28 mouse cellular contexts compared by ENCODE assay signal in the genomic region with DNA sequence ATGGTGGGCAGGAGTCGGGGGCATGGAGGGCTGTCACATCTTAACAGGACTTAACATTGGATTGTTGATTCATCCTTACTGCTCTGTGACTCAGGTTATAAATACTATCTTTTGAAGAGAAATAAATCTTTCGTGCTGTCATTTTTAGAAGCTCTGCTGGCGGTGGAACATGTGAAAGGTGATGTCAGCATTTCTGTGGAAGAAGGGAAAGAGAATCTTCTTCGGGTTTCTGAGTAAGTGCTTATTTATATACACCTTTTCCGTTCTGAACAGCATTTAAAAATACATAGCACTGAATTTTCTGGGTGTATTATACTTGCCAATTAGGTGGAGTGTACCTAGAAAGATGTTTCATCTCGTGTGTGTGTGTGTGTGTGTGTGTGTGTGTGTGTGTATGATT. TPM values are rescaled to one million over a fixed set of nuclear protein-coding genes. Genes with fewer than 3 reads are reported as not detected.
DNase-seq lines count a peak whose midpoint lies in the region; ATAC-seq and TF ChIP-seq lines count a peak whose summit lies in the region.
"Had no signal": no experiment of that assay in that cellular context is flagged by ENCODE, and none has a peak within 500 bp of the region (broad histone marks: within the 10 kb centered on the region; RNA-seq: fewer than 3 reads in every experiment).

No protein-coding gene starts in this region.

- no peak for TF ChIP-seq CTCF in gastrocnemius, adult 2 months (IDR thresholded peaks at IDR 0.05)
- TF ChIP-seq CTCF in bone marrow macrophage, adult 2 months (IDR thresholded peaks at IDR 0.05; ENCODE audit: low read depth, low read length) = no peak

- H3K9me3 ChIP-seq in hindbrain, embryonic 14.5 days (ENCODE audit: control insufficient read depth, low read length) = no peaks in the 10 kb centered on the region
- H3K9me3 ChIP-seq: embryonic facial prominence, embryonic 15.5 days; forebrain, embryonic 15.5 days; heart, embryonic 12.5 days; heart, embryonic 15.5 days; hindbrain, embryonic 10.5 days; hindbrain, embryonic 13.5 days had no signal

- H3K36me3 ChIP-seq in myocyte (ENCODE audit: control insufficient read depth, insufficient read depth) = peaks cover 28% of the 10 kb centered on the region
- peaks cover 43% of the 10 kb centered on the region for H3K36me3 ChIP-seq in hindbrain, embryonic 14.5 days (replicated peaks; ENCODE audit: control insufficient read depth, insufficient read depth)

- 89% methylated on average over 6 of the region's 6 CpGs for WGBS in hindbrain, embryonic 14.5 days

- H3K27ac ChIP-seq in gastrocnemius, adult 2 months = peak overlapping the region; percentile 100
- H3K27ac ChIP-seq in bone marrow macrophage, adult 2 months (ENCODE audit: insufficient read depth, low read depth, low read length) = peak overlapping the region; percentile 39; the same call in 1 of the 2 replicates
- no peak overlapping the region for H3K27ac ChIP-seq in hindbrain, embryonic 14.5 days
- H3K27ac ChIP-seq: embryonic facial prominence, embryonic 15.5 days; forebrain, embryonic 15.5 days; heart, embryonic 15.5 days; hindbrain, embryonic 10.5 days; hindbrain, embryonic 13.5 days; hindbrain, postnatal 0 days had no signal

- H3K4me1 ChIP-seq in bone marrow macrophage, adult 2 months (ENCODE audit: control insufficient read depth, insufficient read depth, low read length) = peaks cover 20% of the 10 kb centered on the region
- peaks cover 15% of the 10 kb centered on the region for H3K4me1 ChIP-seq in hindbrain, embryonic 14.5 days (replicated peaks; ENCODE audit: control insufficient read depth, insufficient read depth, low read length)

- no peak overlapping the region for H3K9ac ChIP-seq in hindbrain, embryonic 14.5 days
- H3K9ac ChIP-seq: embryonic facial prominence, embryonic 15.5 days; forebrain, embryonic 15.5 days; heart, embryonic 12.5 days; heart, embryonic 15.5 days; hindbrain, embryonic 13.5 days had no signal

- no peak for ATAC-seq in hindbrain, embryonic 14.5 days (ENCODE audit: low FRiP score)
- ATAC-seq: activated CD4-positive, CD25-positive, alpha-beta regulatory T cell, adult 4 months; CD4-positive, CD25-positive, alpha-beta regulatory T cell, adult 4 months; forebrain, embryonic 15.5 days; hindbrain, postnatal 0 days; inflammation-experienced regulatory T-cells, adult 6 months; intestine, embryonic 16.5 days had no signal

- no peak for DNase-seq in gastrocnemius, adult 2 months
- DNase-seq in gastrocnemius, postnatal 10 days = no peak
- DNase-seq in layer of hippocampus, postnatal 25 days (ENCODE audit: extremely low spot score in 1 of 2, low spot score in 1 of 2) = no peak
- no peak for DNase-seq in hindbrain, embryonic 14.5 days (ENCODE audit: low spot score)
- DNase-seq: adrenal gland, adult 8-10 months; adrenal gland, postnatal 36 days; cerebellum, adult 11-12 months; cerebellum, adult 8-10 months; cerebellum, postnatal 10 days; cerebellum, postnatal 36 days; embryo, embryonic 11 days; gastrocnemius, postnatal 36 days; heart, postnatal 10 days; heart, postnatal 36 days; kidney, adult 18-20 months had no signal

- H3K4me2 ChIP-seq in myocyte (ENCODE audit: low read depth) = peak overlapping the region; percentile 92
- no peak overlapping the region for H3K4me2 ChIP-seq in hindbrain, embryonic 14.5 days (replicated peaks)
- H3K4me2 ChIP-seq: embryonic facial prominence, embryonic 15.5 days; forebrain, embryonic 15.5 days; heart, embryonic 12.5 days; heart, embryonic 15.5 days; hindbrain, embryonic 13.5 days had no signal

- intact Hi-C loops in gastrocnemius, adult 2 months (cut with DNase I) = no loop called here

- H3K4me3 ChIP-seq in gastrocnemius, adult 2 months = peak overlapping the region; percentile 44
- H3K4me3 ChIP-seq in bone marrow macrophage, adult 2 months (ENCODE audit: insufficient read depth, low read length) = no peak overlapping the region
- no peak overlapping the region for H3K4me3 ChIP-seq in myocyte
- H3K4me3 ChIP-seq in hindbrain, embryonic 14.5 days (replicated peaks; ENCODE audit: low read length) = no peak overlapping the region
- H3K4me3 ChIP-seq: embryonic facial prominence, embryonic 15.5 days; forebrain, embryonic 15.5 days; heart, embryonic 12.5 days; heart, embryonic 15.5 days; hindbrain, embryonic 10.5 days; hindbrain, embryonic 13.5 days had no signal

- no peak for TF ChIP-seq POLR2A in bone marrow macrophage, adult 2 months (IDR thresholded peaks at IDR 0.05; ENCODE audit: borderline replicate concordance, low read depth, low read length)
- no peak for TF ChIP-seq POLR2A in myocyte (IDR thresholded peaks at IDR 0.05; ENCODE audit: insufficient read length, low read depth)

- peaks cover 82% of the 10 kb centered on the region for H3K79me2 ChIP-seq in myocyte (ENCODE audit: control insufficient read depth, insufficient read depth)

- no peaks in the 10 kb centered on the region for H3K27me3 ChIP-seq in myocyte (ENCODE audit: control insufficient read depth, insufficient read depth, insufficient read length)
- H3K27me3 ChIP-seq in hindbrain, embryonic 14.5 days (ENCODE audit: control insufficient read depth, insufficient read depth, low read length) = no peaks in the 10 kb centered on the region
- H3K27me3 ChIP-seq: embryonic facial prominence, embryonic 15.5 days; forebrain, embryonic 15.5 days; heart, embryonic 12.5 days; heart, embryonic 15.5 days; hindbrain, embryonic 13.5 days had no signal

- no peak overlapping the region for H3ac ChIP-seq in myocyte (ENCODE audit: control insufficient read depth, insufficient read length)

TF ChIP-seq in myocyte, 11 proteins besides CTCF, POLR2A, EP300 and RAD21:
- TF ChIP-seq MYOG (IDR thresholded peaks at IDR 0.05; ENCODE audit: control insufficient read depth in 1 of 3, insufficient read depth in 1 of 3, insufficient read length in 2 of 3, low read depth in 2 of 3) = no peak
- no peak for TF ChIP-seq MYOD1 (IDR thresholded peaks at IDR 0.05; ENCODE audit: control insufficient read depth in 1 of 3, insufficient read length in 2 of 3, low read depth in 2 of 3)
- TF ChIP-seq USF1 (IDR thresholded peaks at IDR 0.05; ENCODE audit: low read depth) = no peak
- no peak for TF ChIP-seq MAX (IDR thresholded peaks at IDR 0.05; ENCODE audit: low read depth)
- no peak for TF ChIP-seq POLR2AphosphoS2 (IDR thresholded peaks at IDR 0.05; ENCODE audit: insufficient read length, low read depth)
- no peak for TF ChIP-seq E2F4 (IDR thresholded peaks at IDR 0.05; ENCODE audit: insufficient read depth)
- no peak for TF ChIP-seq TCF3 (IDR thresholded peaks at IDR 0.05; ENCODE audit: insufficient read length, low read depth)
- no peak for TF ChIP-seq TCF12 (IDR thresholded peaks at IDR 0.05; ENCODE audit: insufficient read depth, poor library complexity, severe bottlenecking)
- no peak for TF ChIP-seq CEBPB (IDR thresholded peaks at IDR 0.05; ENCODE audit: insufficient read depth, poor library complexity, severe bottlenecking)
- TF ChIP-seq SRF (IDR thresholded peaks at IDR 0.05; ENCODE audit: control insufficient read depth, insufficient read length, low read depth) = no peak
- no peak for TF ChIP-seq REST (IDR thresholded peaks at IDR 0.05; ENCODE audit: insufficient read depth, insufficient read length)

RNA-seq across cellular contexts. Expression of a gene that starts 4.5 kb away (rescaled TPM):
- 100 to 1,000 TPM; 134 to 157 TPM for total RNA-seq in gastrocnemius, adult 2 months (2021)
- total RNA-seq in gastrocnemius, postnatal 10 days (2021) = 100 to 1,000 TPM; 113 to 115 TPM
- polyA plus RNA-seq in bone marrow macrophage, adult 2 months (2012; ENCODE audit: insufficient read depth, insufficient read length, missing spikeins) = 31.6 and 32.1 TPM in 2 replicates
- polyA plus RNA-seq in myocyte (2012; fragmentation: generic; extraction: Trizol) = 94.5 TPM
- total RNA-seq in layer of hippocampus, postnatal 25 days (2021) = 10 to 100 TPM; 66.1 to 72.9 TPM
- 142 and 143 TPM in 2 replicates for polyA plus RNA-seq in hindbrain, embryonic 14.5 days (2014; fragmentation: Nextera tagmentation; extraction: Ambion mirVana)

RNA-seq across cellular contexts. Expression of a gene that starts 35.4 kb away (rescaled TPM):
- 10 to 100 TPM; 14.7 to 23.0 TPM for total RNA-seq in gastrocnemius, adult 2 months (2021)
- total RNA-seq in gastrocnemius, postnatal 10 days (2021) = 10 to 100 TPM; 21.8 to 22.6 TPM
- polyA plus RNA-seq in bone marrow macrophage, adult 2 months (2012; ENCODE audit: insufficient read depth, insufficient read length, missing spikeins) = 16.8 and 21.7 TPM in 2 replicates
- 20.0 TPM for polyA plus RNA-seq in myocyte (2012; fragmentation: generic; extraction: Trizol)
- total RNA-seq in layer of hippocampus, postnatal 25 days (2021) = 10 to 100 TPM; 69.0 to 75.9 TPM
- polyA plus RNA-seq in hindbrain, embryonic 14.5 days (2014; fragmentation: Nextera tagmentation; extraction: Ambion mirVana) = 38.1 and 46.1 TPM in 2 replicates

RNA-seq across cellular contexts. Expression of a gene that starts 38.2 kb away (rescaled TPM):
- 10 to 100 TPM; 35.2 to 43.2 TPM for total RNA-seq in gastrocnemius, adult 2 months (2021)
- total RNA-seq in gastrocnemius, postnatal 10 days (2021) = 10 to 100 TPM; 50.2 to 56.3 TPM
- 16.2 and 17.1 TPM in 2 replicates for polyA plus RNA-seq in bone marrow macrophage, adult 2 months (2012; ENCODE audit: insufficient read depth, insufficient read length, missing spikeins)
- 16.2 TPM for polyA plus RNA-seq in myocyte (2012; fragmentation: generic; extraction: Trizol)
- total RNA-seq in layer of hippocampus, postnatal 25 days (2021) = 10 to 100 TPM; 33.3 to 34.5 TPM
- 18.4 and 21.4 TPM in 2 replicates for polyA plus RNA-seq in hindbrain, embryonic 14.5 days (2014; fragmentation: Nextera tagmentation; extraction: Ambion mirVana)
